Mouse (Mus musculus) limb, embryonic 14.5 days (tissue): ENCODE data around the gene Vps11. TPM values are rescaled to one million over a fixed set of nuclear protein-coding genes. Genes with fewer than 3 reads are reported as not detected.
"Not testable (repeated sequence)": the region's sequence is repeated elsewhere in the genome, so short reads cannot be mapped to it uniquely, and the experiment has no call there.

Experiments
- ATAC-seq: fragments of 200-750 bp; cut with Nextera tagmentation; 2 replicates; pipeline ENCODE4 v1.8.0; 2017; ENCODE audit warnings: low read depth, moderate number of reproducible peaks, moderate TSS enrichment; ENCODE audit not compliant: low FRiP score
- DNase-seq: peaks from one replicate; pipeline ENCODE4 v3.0.0-alpha.2; 2015; ENCODE audit warnings: low spot score
- H3K27ac ChIP-seq: fragments of 300-500 bp; sonication (generic); replicated peaks from 2 replicates; pipeline ENCODE4 v1.5.1; 2014; ENCODE audit warnings: low read depth, mild to moderate bottlenecking, low read length, moderate library complexity, mixed read lengths
- H3K27me3 ChIP-seq: fragments of 300-500 bp; sonication (generic); 2 replicates; pipeline ENCODE4 v1.6.1; 2014; ENCODE audit warnings: low read length, mixed read lengths; ENCODE audit not compliant: control insufficient read depth, insufficient read depth
- H3K36me3 ChIP-seq: fragments of 300-500 bp; sonication (generic); 2 replicates; pipeline ENCODE4 v1.6.1; 2014; ENCODE audit warnings: mild to moderate bottlenecking, low read length, moderate library complexity, mixed read lengths; ENCODE audit not compliant: control insufficient read depth, insufficient read depth
- H3K4me1 ChIP-seq: fragments of 300-500 bp; sonication (generic); 2 replicates; pipeline ENCODE4 v1.6.1; 2014; ENCODE audit warnings: antibody characterized with exemption, low read length, mixed read lengths; ENCODE audit not compliant: control insufficient read depth, insufficient read depth
- H3K4me2 ChIP-seq: fragments of 300-500 bp; sonication (generic); replicated peaks from 2 replicates; pipeline ENCODE4 v1.6.1; 2014; ENCODE audit warnings: low read depth, mild to moderate bottlenecking, low read length, moderate library complexity; ENCODE audit not compliant: severe bottlenecking
- H3K4me3 ChIP-seq: fragments of 300-500 bp; sonication (generic); replicated peaks from 2 replicates; pipeline ENCODE4 v1.5.1; 2014; ENCODE audit warnings: low read length
- H3K9ac ChIP-seq: fragments of 300-500 bp; sonication (generic); 2 replicates; pipeline ENCODE4 v1.6.1; 2014; ENCODE audit warnings: mild to moderate bottlenecking, low read depth, low read length, moderate library complexity; ENCODE audit not compliant: severe bottlenecking
- H3K9me3 ChIP-seq: fragments of 300-500 bp; sonication (generic); 2 replicates; pipeline ENCODE4 v1.6.1; 2016; ENCODE audit warnings: low read length; ENCODE audit not compliant: control insufficient read depth
- POLR2A ChIP-seq: fragments of 200-500 bp; IDR thresholded peaks from 2 replicates; pipeline ENCODE4 v1.8.0; 2012; ENCODE audit warnings: inconsistent platforms, mild to moderate bottlenecking, moderate library complexity, borderline replicate concordance; ENCODE audit not compliant: insufficient read depth, insufficient read length; ENCODE audit errors: extremely low read depth
- WGBS: fragments of 180-500 bp; shearing (Covaris S2); extraction: QIAGEN DNeasy Blood & Tissue Kit; methylation state at CpG from one replicate; pipeline ENCODE4 v1.1.7; 2014; 5-methylcytosine and 5-hydroxymethylcytosine counted together
- polyA plus RNA-seq, 2 experiments: library from polyadenylated mRNA; depleted of rRNA in 1 of 2; stranded (reverse) in 1 of 2; unstranded in 1 of 2; fragments of >200 nt; fragmentation: Nextera tagmentation in 1 of 2; extraction: Ambion mirVana in 1 of 2; gene quantifications; 2 replicates each; pipeline versions ENCODE4 v1.2.1 to v1.2.3; 2012 to 2014

Vps11 gene
- polyA plus RNA-seq (2012; rRNA removed) (28.5 and 32.9 TPM in 2 replicates), polyA plus RNA-seq (2014; fragmentation: Nextera tagmentation; extraction: Ambion mirVana) (27.8 and 29.9 TPM in 2 replicates)

DNA sequence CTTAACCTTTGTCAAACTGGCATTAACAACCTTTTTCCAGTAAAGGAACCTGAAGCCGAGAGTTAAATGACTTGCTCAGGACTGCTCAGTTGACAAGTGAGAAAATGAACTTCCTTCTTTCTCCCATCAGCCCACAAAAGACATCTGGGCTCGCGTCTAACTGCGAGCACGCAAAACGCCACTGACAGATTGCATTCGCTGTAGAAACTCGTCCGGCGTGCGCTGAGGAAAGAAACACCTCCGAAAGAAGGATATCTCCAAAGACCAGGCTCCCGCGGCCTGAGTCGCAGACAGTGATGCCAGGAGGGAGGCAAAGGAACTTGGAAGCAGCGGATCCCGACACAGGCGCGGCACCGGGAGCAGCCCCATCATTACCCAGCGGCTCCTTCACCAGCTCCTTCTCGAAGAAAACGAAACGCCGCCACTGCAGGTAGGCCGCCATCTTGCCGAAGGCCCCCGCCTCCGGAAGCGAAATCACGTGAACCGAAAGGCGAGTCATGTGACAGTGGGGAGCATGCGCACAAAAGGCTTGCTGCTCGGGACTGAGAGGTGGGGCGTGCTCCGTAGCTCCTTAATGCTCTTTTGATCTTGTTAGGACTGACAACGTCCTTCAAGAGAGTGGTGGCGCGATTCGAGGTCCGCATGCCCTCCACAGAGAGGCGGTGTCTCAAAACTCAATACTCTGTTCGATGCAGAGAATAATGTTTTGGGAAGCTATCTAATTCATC lies at the start of gene Vps11:
Vps11 (minus strand) TSS at position 481 of the 728 bp plus-strand sequence.
- H3K4me1 ChIP-seq, result peaks cover 6% of the 10 kb centered on the region; the same call in 1 of the 2 replicates
- H3K9me3 ChIP-seq, result no peaks in the 10 kb centered on the region
- peak within 1 kb of the TSS; percentile 87 for H3K4me3 ChIP-seq
- peaks cover 31% of the 10 kb centered on the region for H3K36me3 ChIP-seq
- peak; percentile 49; the same call in 1 of the 2 replicates for TF ChIP-seq POLR2A
- 0 out of 2 replicates have a peak within 1 kb of the TSS, but pooled peaks have one; percentile 30 for H3K27ac ChIP-seq
- H3K9ac ChIP-seq, result peak within 1 kb of the TSS; percentile 75
- under 1% methylated on average over 44 of the region's 44 CpGs for WGBS
- DNase-seq (peak; percentile 96), ATAC-seq (peak; percentile 95)
- peak within 1 kb of the TSS; percentile 72 for H3K4me2 ChIP-seq
- H3K27me3 ChIP-seq, result no peaks in the 10 kb centered on the region

DNA sequence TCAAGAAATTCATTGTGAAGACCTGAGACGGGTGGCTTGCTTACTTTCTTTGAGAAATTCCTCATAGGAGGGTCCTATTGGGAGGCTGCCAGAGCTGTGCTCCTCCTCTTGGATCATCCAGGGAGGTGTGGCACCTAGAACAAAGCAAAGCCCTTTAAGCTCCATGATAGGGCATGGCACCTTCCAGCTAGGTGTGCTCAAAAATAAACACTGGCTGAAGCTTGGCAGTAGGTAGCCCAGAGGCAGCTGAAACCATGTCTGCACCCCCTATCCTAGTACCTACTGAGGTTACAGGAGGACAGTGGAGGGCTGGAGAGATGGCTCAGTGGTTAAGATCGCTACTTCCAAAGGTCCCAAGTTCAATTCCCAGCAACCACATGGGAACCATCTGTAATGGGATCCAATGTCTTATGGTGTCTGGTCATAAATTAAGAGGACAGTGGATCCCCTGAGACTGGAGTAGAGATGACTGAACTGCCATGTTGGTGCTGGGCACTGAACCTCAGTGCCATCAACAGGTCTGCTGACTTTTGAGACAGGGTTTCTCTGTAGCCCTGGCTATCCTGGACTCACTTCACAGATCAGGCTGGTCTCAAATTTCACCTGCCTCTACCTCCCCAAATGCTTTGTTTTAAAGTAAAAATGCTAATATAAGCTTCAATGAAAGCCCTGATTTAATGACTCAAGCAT lies 49.3 kb upstream of the Vps11 start:
- no peak overlapping the region for H3K27ac ChIP-seq
- H3K9me3 ChIP-seq, result no peaks in the 10 kb centered on the region
- no peak overlapping the region for H3K4me2 ChIP-seq
- ATAC-seq (no peak), DNase-seq (no peak)
- peaks cover 7% of the 10 kb centered on the region; the same call in 1 of the 2 replicates for H3K4me1 ChIP-seq
- WGBS, result 92% methylated on average over 2 of the region's 2 CpGs
- no peak overlapping the region for H3K4me3 ChIP-seq
- no peak for TF ChIP-seq POLR2A
- peaks cover 63% of the 10 kb centered on the region for H3K36me3 ChIP-seq
- H3K9ac ChIP-seq, result no peak overlapping the region
- H3K27me3 ChIP-seq, result no peaks in the 10 kb centered on the region

DNA sequence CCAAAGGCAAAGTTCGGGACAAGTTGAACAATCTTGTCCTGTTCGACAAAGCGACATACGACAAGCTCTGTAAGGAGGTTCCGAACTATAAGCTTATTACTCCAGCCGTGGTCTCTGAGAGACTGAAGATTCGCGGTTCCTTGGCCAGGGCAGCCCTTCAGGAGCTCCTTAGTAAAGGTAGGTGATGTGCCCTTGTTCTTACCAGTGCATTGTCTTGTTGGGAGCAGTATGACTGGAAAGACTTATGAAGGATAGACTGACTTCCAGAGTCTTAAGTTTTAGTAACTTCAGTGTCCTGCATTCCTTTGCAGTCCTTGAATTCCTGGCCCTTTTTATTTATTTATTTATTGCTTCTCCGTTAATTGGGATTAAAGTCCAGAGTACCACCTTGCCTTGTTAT lies 47.2 kb upstream of the Vps11 start:
- Histone ChIP-seq H3K9ac (peak overlapping the region; percentile 82; the same call in 1 of the 2 replicates), H3K36me3 (peaks cover 65% of the 10 kb centered on the region), H3K4me2 (peak overlapping the region; percentile 51), H3K4me3 (peak overlapping the region; percentile 81)
- not testable (repeated sequence) for DNase-seq, H3K27ac ChIP-seq, H3K4me1 ChIP-seq, H3K9me3 ChIP-seq, H3K27me3 ChIP-seq, ATAC-seq
- 76% methylated on average over 9 of the region's 9 CpGs for WGBS

DNA sequence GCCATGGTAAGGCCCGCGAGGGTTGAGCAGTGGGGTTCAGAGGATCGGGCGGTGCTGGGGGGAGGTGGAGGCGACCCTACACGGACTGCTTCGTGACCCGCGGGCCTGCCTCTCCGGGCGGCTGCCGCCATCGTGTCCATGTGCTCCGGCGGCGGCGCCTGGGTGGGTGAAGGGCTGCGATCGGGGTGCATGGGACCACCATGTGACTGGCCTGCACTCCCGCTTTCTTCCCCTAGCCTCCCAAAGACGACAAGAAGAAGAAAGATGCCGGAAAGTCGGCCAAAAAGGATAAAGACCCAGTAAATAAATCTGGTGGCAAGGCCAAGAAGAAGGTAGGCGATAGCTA lies 46.3 kb upstream of the Vps11 start:
- H3K9me3 ChIP-seq, result no peaks in the 10 kb centered on the region
- H3K36me3 ChIP-seq, result peaks cover 65% of the 10 kb centered on the region
- peak overlapping the region; percentile 81 for H3K4me3 ChIP-seq
- peak overlapping the region; percentile 93 for H3K27ac ChIP-seq
- H3K4me1 ChIP-seq, result peaks cover 7% of the 10 kb centered on the region; the same call in 1 of the 2 replicates
- 1% methylated on average over 23 of the region's 24 CpGs for WGBS
- DNase-seq (no peak), ATAC-seq (peak; percentile 24)
- H3K4me2 ChIP-seq, result peak overlapping the region; percentile 51
- TF ChIP-seq POLR2A, result no peak
- H3K27me3 ChIP-seq, result no peaks in the 10 kb centered on the region
- peak overlapping the region; percentile 82 for H3K9ac ChIP-seq

DNA sequence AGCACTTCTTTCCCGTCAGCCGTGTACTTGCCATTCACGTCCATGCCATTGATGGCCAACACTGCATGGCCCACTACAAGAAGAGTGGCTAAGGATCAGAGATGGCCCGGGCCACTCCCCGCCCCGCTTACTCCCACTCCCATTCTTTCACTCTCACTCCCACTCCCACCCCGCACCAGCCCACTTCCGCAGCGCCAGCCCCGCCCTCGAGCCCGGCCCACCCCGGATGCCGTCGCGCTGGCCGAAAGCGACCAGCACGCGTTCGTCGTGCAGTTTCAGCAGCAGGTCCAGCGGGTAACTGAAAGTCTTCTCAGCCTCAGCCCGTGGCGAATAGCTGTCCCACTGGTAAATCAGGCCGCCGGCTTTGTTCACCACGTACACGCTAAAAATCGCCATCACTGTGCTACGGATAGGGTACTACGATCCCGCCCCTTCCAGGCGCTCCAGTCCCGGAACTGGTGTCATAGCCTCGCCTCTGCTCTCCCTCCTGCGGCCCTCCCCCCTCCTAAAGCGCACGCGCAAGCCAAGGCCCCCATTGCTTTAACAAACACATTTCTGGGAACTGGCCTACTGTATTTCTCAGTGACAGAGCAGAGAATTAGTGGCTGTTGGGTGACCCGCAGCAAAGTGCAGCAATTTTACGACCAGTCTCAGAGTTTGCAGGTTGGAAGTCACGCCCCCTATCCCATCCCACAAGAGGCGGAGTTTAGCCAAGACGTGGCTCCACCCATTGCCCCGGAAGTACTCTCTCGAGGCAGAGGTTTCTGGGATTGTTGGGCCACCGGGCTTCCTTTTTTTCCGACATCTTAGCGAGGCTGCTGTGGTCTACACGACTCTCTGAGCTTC lies 45.7 kb upstream of the Vps11 start, which contains the start of the genes Rps25 and Trappc4:
Rps25 (plus strand) TSS at position 234 of the 846 bp plus-strand sequence.
Trappc4 (minus strand) TSS at position 695 of the 846 bp plus-strand sequence.
- ATAC-seq (peak; percentile 95), DNase-seq (peak; percentile 97)
- peak within 1 kb of the TSS; percentile 81 for H3K4me3 ChIP-seq
- peaks cover 7% of the 10 kb centered on the region; the same call in 1 of the 2 replicates for H3K4me1 ChIP-seq
- no peaks in the 10 kb centered on the region for H3K9me3 ChIP-seq
- WGBS, result under 1% methylated on average over 51 of the region's 51 CpGs
- H3K36me3 ChIP-seq, result peaks cover 65% of the 10 kb centered on the region
- peak within 1 kb of the TSS; percentile 82 for H3K9ac ChIP-seq
- H3K27ac ChIP-seq, result peak within 1 kb of the TSS; percentile 93
- TF ChIP-seq POLR2A, result peak; percentile 60; the same call in 1 of the 2 replicates
- H3K27me3 ChIP-seq, result no peaks in the 10 kb centered on the region
- peak within 1 kb of the TSS; percentile 51 for H3K4me2 ChIP-seq
